Mouse (Mus musculus) E14TG2a.4 (cell line): ENCODE results near the gene Uqcc1.

Experiments used
- CTCF ChIP-seq: conservative IDR thresholded peaks from 2 replicates; pipeline ENCODE4 v1.5.1; 2014; ENCODE audit warnings: low read length
- NANOG ChIP-seq: IDR thresholded peaks from 2 replicates; pipeline ENCODE4 v1.6.1; 2014; ENCODE audit warnings: borderline replicate concordance, low read length, mixed read lengths

DNA sequence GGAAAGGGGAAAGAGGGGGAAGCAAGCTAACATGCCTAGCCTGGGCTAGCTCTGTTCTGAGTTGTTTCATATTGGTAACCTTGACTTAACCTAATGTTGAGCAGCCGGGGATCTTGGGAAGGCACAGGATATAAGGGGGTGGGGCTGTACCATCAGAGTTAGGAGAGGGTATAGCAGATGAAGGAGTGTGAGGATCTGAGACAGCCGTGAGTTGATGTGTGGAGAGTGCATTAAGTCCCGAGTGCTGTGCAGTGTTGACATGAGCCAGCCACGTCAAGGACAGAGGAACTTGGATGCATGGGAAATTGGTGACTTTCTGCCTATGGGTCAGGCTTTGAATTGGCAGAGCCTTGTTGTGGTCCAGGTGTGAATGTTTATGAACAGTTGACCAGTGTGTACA lies 117.5 kb downstream of the Uqcc1 start:
- TF ChIP-seq CTCF = no peak
- no peak for TF ChIP-seq NANOG
